Mouse (Mus musculus) layer of hippocampus, adult 11-12 months (tissue): Measurements from ENCODE around the gene Rxfp3.

Experiments used
- DNase-seq: peaks from one replicate; pipeline ENCODE4 v3.0.0; 2022; ENCODE audit warnings: low spot score

Gene Rxfp3

DNA sequence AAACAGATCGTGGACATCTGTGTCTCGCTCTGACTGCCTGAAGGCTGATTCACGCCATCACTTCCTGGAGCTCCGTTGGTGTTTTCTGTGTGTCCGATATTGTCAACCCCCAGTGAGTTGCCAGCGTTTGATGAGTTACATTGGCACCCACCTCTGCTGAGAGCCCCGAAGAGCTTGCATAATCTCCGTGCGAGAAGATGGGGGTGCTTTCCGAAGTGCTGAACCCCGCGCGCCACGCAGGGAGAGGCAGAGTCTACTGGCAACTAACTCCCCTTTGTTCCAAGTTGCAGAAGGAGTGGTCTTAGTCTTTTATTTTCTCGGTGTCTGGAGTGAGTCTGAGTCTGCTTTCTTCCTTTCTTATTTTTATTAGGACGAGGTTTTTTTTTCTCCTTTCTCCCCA, at the start of gene Rxfp3:
Rxfp3 (minus strand) TSS at position 281 of the 400 bp plus-strand sequence.
- no peak for DNase-seq

DNA sequence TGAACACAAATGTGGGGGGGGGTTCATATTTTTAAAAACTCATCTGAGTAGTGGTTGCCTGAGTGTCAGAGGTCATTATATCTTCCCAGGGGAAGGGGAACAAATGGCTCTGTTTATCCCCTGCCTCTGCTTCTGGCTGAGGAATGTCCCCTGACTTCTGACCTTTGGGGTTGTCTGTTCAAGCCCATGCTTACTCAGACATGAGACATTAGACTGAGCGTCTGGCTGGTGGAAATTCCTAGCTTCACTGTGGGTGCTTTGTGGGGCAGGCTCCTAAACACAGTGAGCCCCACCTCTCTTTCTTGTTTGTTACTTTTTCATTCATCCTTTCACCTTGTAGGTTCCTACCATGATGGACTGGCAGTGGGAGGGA, 47.2 kb upstream of the Rxfp3 start:
- DNase-seq = no peak

- no peak for DNase-seq
Measured at GRCm38 (mm10) chr15:11084241-11084992, 46.6 kb upstream of the Rxfp3 start.

- no peak for DNase-seq
Measured at GRCm38 (mm10) chr15:11083678-11084077, 45.9 kb upstream of the Rxfp3 start.

GRCm38 (mm10) chr15:11082961-11083569, 45.3 kb upstream of the Rxfp3 start:
- DNase-seq = no peak

- DNase-seq = no peak
Measured at GRCm38 (mm10) chr15:11075726-11076361, 38.1 kb upstream of the Rxfp3 start.

GRCm38 (mm10) chr15:11067891-11068290, 30.1 kb upstream of the Rxfp3 start:
- no peak for DNase-seq

DNA sequence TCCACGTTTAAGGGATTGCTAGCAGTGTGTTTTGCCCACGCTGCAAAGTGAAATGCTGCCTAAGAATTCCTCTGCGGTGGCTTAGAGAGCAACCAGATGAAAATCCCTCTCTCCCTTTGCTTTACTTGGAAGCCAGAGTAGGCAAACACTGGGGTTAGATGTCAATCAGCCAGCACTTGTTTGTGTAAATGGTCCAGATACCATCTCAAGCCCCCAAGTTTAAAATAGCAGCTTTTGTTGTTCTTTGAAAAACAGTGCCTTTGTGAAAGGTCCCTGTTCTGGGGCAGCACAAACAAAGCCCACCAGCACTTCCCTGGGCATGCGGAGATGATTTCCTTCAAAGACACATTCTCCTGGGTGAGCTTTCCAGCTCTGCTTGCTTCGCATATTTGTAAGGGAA, 28.5 kb upstream of the Rxfp3 start:
- DNase-seq = no peak

DNA sequence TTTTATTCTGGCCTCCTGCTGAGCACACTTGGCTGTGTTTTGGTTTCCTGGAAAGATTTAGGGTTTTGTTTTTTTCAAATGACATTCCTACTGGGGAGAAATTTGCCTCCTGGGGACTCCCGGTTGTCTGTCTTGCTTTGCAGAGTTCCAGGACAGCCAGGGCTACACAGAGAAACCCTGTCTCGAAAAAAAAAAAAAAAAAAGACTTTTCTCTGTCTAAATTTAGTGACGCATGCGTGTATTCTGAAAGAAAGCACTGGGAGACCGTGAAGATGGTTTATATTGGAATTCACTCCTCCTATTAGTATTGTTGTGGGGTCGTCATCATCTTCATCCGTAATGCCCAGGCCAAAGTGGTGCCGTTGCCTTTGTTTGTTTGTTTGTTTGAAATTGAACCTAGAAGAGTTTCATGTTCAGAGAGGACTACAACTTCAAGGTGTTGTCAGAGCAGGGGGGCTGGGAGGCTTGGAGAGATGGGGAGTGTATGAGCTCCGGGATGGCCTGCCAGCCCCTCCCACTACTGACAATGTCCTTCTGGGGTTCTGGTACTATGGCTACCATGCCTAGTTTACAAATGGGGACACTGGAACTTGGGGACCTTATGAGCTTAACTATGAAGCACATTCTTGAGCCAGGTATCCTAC, 27.9 kb upstream of the Rxfp3 start:
- no peak for DNase-seq

DNA sequence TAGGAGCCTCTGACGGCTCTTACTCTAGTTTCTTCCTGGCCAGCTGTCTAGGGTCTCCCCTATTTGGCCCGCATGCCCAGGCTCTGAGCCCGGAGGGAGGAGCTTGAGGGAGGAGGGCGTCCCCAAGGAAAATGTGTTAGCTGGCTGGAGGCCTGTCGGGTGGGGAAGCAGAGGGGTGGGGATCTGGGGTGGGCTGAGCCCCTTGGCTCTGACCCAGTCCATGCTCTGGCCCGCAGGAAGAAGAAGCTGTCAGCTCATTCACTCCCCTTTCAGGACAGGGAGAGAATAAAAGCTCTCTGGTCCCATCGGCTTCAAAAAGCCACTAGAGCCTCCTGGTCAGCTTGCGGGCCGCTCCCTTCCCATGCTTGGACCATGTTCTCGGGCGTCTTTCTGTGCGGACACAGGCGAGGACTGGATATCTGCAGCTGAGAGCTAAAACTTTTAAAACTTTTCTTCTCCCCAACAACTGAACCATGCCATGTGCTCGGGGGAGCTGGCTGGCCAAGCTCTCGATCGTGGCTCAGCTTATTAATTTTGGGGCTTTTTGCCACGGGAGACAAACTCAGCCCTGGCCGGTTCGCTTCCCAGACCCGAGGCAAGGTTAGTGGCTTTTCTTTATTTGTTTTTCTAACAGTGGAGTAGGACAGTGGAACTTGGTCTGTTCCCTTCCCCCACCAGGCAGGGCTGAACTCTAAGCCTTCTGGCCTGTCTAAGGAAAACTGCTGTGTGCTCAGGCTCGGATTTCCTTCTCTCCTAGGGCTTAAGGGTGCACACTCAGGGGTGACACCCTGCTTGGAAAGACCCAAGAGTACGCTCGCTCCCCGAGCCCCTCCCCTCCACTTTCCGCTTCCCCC, 27.0 kb upstream of the Rxfp3 start, which contains the start of gene Adamts12:
Adamts12 (plus strand) TSS at position 233 of the 854 bp plus-strand sequence.
- no peak for DNase-seq

- no peak for DNase-seq
Measured at GRCm38 (mm10) chr15:11064160-11064557, 26.4 kb upstream of the Rxfp3 start.

GRCm38 (mm10) chr15:11062903-11063302, 25.1 kb upstream of the Rxfp3 start:
- DNase-seq = no peak

- no peak for DNase-seq
Measured at GRCm38 (mm10) chr15:11054440-11055080, 16.8 kb upstream of the Rxfp3 start.

GRCm38 (mm10) chr15:11053678-11054439, 16.1 kb upstream of the Rxfp3 start:
- DNase-seq = no peak

DNA sequence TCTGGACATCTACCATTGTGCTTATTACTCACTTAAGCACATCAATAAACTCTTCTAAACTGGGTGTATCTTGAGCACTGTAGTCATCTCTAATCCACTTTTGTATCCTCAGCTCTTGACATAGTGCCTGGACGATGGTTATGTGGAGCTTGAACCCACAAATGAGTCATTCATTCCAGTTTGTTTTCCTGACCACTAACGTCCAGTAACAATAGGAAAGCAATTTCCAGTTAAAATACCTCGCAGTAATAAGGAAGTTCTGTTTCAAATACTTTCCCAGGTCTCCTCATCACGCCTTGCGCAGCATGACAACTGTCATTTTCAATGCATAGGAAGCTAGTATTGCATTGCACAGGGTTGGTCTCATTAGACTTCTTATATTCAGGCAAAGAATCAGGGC, 5.0 kb upstream of the Rxfp3 start:
- no peak for DNase-seq

DNA sequence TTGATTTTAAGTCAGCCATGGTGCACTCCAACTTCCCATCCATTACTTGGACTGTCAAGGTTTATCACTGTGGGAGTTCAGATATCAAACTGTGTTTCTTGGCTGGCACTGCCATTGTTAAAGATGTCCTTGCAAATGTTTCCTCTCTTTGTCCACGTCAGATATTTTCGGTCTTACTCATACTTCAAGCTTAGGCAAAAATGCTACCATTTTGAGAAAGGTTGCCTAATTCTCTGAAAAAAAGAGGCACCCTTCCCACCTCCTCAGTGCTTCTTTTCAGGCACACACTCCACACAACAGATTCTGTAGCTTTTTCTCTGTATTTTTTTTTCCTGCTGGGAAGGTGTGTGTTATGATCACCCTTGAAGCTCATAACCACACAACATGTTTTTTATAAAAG, 3.4 kb upstream of the Rxfp3 start:
- no peak for DNase-seq

GRCm38 (mm10) chr15:11040067-11040466, 2.3 kb upstream of the Rxfp3 start:
- no peak for DNase-seq

GRCm38 (mm10) chr15:11038476-11038875, 685 bp upstream of the Rxfp3 start:
- DNase-seq = peak; percentile 31

DNA sequence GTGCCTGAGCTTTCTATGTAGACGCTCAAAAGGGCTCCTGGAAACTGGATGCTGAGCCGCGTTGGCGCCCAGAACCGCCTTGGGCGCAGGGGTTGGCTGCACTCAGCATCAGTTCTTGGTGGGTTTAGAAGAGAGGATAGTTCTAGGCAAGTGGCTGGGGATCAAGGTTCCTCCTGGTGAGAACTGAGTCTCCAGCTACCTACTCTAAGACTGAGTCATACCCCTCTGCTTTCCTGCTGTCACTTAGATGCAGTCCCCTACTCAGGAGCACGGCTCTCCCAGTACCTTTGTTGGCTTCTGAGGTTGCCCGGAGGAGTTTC, 455 bp downstream of the Rxfp3 start:
- no peak for DNase-seq

DNA sequence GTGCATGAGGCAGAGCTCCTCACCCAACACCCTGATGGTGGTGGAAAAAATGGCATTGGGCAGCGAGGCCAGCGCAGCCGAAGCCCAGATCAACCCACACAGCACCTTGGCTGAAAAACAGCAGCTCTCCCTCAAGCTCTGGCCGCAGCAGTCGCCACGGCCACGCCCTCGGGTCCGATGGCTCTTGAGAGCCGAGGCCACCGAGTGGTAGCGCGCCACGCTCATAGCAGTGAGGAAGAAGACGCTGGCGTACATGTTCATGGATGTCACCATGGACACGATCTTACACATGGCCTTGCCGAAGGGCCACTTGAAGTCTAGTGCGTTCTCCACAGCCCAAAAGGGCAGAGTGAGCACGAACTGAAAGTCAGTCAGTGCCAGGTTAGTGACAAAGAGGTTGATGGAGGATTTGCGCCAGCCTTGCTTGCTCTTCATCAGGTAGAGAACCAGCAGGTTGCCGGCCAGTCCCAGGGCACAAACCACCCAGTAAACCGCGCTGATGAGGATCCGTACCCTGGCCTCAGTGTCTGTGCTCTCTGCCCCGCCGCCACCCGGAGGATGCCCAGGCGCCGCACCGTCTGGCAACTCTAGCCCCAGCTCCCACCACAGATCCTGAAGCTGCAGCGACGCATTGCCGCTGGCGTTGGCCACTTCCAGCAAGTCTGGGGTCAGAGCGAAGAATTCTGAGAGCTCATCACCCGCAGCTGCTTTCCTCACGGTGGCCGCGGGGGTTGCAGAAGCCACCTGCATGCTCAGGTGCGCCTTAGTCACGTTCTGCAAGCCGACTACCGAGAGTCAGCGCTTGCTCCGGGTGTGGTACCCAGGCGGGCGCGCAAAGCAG, 1.0 kb downstream of the Rxfp3 start:
- no peak for DNase-seq
